Mouse (Mus musculus): ENCODE data around the gene Rps6kb2. TPM values are rescaled to one million over a fixed set of nuclear protein-coding genes. Genes with fewer than 3 reads are reported as not detected.
A peak's percentile ranks its signal among the peaks of the same experiment; 100 is the strongest.

Rps6kb2 gene
- polyA plus RNA-seq, 1 experiment from 2014 or later: 52.6 TPM

DNA sequence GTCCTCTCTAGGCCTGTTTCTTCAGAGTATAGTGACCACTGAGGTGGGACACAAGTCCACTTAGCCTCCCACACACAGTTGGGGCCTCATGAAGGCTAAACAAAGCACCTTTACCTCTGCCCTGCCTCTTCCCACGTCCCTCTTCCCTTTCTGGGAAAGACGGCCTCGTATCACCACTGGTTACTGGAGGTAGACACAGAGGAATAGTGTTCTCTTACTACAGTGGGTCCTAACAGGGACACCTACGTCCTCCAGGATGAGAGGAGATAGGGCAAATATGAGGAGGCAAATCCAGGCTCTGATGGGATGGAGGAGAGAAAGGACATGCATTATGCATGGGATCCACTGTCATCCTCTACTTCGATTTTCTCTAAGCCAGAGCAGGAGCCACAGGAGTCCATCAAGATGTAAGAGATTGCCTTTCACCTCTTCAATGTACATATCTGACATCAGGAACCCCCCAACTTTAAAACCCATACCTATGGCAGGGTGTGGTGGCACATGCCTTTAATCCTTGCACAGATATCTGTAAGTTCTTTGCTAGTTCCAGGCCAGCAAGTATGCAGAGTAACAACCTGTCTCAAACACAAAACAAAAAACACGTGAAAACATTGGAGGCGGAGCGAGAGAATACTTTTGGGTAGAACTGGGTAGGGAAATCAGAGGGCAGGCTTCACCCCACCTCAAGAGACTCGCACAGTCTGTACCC lies 15.2 kb downstream of the Rps6kb2 start:
- ATAC-seq (ENCODE audit: insufficient read depth, low FRiP score, low TSS enrichment) (no peak), DNase-seq (ENCODE audit: low spot score) (no peak)
- 39% methylated on average over 9 of the region's 9 CpGs for WGBS
- no peaks in the 10 kb centered on the region for H3K9me3 ChIP-seq (ENCODE audit: control insufficient read depth, low read length)
- no peaks in the 10 kb centered on the region for H3K27me3 ChIP-seq (ENCODE audit: control insufficient read depth, insufficient read depth, low read length)
- H3K36me3 ChIP-seq (ENCODE audit: control insufficient read depth, insufficient read depth, low read length): peaks cover 3% of the 10 kb centered on the region; the same call in 1 of the 2 replicates
- H3K4me1 ChIP-seq (ENCODE audit: control insufficient read depth, insufficient read depth, low read length): peaks cover 8% of the 10 kb centered on the region
- 0 out of 2 replicates have a peak overlapping the region, but pooled peaks have one; percentile 2 for H3K9ac ChIP-seq (ENCODE audit: low read length)
- H3K4me3 ChIP-seq (ENCODE audit: low read depth, low read length): peak overlapping the region; percentile 80
- no peak overlapping the region for H3K27ac ChIP-seq (ENCODE audit: low read depth, low read length)
- peak overlapping the region; percentile 64 for H3K4me2 ChIP-seq (ENCODE audit: low read depth)

DNA sequence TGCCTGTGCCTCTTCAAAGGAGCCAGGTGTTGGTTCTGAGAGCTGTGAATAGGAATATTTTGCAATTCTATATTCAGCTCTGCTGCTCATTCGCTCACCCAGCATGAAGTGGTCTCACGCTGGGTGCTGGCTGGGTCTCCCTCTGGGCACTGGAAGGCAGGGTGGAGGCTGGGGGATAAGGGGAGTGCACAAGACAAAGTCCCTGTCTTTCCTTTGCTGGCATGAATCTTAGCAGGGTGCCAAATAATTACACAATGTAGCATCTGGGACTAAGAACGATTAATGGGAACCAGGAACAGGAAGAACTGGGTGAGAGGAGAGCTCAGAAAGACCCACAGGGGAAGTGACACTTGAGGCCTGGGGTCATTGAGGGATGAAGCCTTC lies 16.1 kb downstream of the Rps6kb2 start:
- Histone ChIP-seq H3K9ac (ENCODE audit: low read length) (no peak overlapping the region), H3K4me3 (ENCODE audit: low read depth, low read length) (no peak overlapping the region), H3K27ac (ENCODE audit: low read depth, low read length) (no peak overlapping the region), H3K27me3 (ENCODE audit: control insufficient read depth, insufficient read depth, low read length) (no peaks in the 10 kb centered on the region), H3K9me3 (ENCODE audit: control insufficient read depth, low read length) (no peaks in the 10 kb centered on the region), H3K4me1 (ENCODE audit: control insufficient read depth, insufficient read depth, low read length) (peaks cover 8% of the 10 kb centered on the region), H3K4me2 (ENCODE audit: low read depth) (no peak overlapping the region), H3K36me3 (ENCODE audit: control insufficient read depth, insufficient read depth, low read length) (peaks cover 3% of the 10 kb centered on the region; the same call in 1 of the 2 replicates)
- no peak for DNase-seq (ENCODE audit: low spot score)
- WGBS: 61% methylated on average over 3 of the region's 3 CpGs
- no peak for ATAC-seq (ENCODE audit: insufficient read depth, low FRiP score, low TSS enrichment)

DNA sequence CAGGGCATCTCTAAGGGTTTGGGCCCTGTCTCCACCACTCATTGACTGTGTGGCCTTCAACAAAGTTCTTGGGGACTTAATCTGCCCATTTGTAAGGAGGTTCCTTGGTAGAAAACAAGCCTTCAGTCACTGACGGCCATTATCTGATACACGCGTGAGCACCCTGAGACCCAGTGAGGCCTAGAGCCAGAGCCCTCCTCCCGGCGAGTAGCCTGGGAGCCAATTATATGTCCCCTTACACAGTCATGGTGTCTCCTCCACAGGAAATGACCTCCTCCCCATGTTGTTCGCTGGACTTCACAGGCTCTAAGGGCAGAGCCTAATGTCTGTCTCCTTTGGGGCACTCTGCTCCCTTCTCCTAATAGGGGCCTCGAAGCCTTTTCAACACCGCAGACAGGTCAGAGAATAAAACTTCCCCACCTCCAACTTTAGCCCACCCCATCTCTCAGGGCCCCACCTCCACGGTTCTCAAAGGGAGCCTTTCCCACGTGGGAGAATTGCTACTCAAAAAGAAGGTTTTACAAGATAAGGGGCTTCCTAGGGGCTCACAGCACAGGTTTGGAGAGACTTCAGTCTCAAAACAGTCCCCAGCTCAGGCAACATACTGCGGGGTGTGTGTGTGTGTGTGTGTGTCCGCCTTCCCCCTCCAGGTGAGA lies 16.7 kb downstream of the Rps6kb2 start:
- Histone ChIP-seq H3K4me3 (ENCODE audit: low read depth, low read length) (no peak overlapping the region), H3K4me2 (ENCODE audit: low read depth) (no peak overlapping the region), H3K4me1 (ENCODE audit: control insufficient read depth, insufficient read depth, low read length) (peaks cover 8% of the 10 kb centered on the region), H3K27ac (ENCODE audit: low read depth, low read length) (no peak overlapping the region), H3K9me3 (ENCODE audit: control insufficient read depth, low read length) (no peaks in the 10 kb centered on the region), H3K27me3 (ENCODE audit: control insufficient read depth, insufficient read depth, low read length) (no peaks in the 10 kb centered on the region), H3K9ac (ENCODE audit: low read length) (no peak overlapping the region), H3K36me3 (ENCODE audit: control insufficient read depth, insufficient read depth, low read length) (peaks cover 3% of the 10 kb centered on the region; the same call in 1 of the 2 replicates)
- 64% methylated on average over 12 of the region's 12 CpGs for WGBS
- no peak for DNase-seq (ENCODE audit: low spot score)
- ATAC-seq (ENCODE audit: insufficient read depth, low FRiP score, low TSS enrichment): no peak

DNA sequence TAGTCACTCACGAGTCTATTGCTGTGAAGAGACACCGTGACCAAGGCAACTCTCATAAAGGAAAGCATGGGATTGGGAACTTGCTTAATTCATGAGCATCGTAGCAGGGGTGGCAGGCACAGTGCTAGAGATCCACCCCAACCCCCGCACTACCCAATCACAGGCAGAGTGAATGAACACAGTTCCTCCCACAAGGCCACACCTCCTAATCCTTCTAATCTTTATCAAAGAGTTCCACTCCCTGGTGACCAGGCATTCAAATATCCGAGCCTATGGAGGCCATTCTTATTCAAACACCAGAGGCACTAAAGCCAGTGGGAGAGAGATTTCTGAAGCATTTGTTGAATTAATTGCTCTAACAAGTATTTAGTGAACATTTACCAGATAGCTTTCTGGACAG lies 17.2 kb downstream of the Rps6kb2 start:
- H3K4me1 ChIP-seq (ENCODE audit: control insufficient read depth, insufficient read depth, low read length): peaks cover 8% of the 10 kb centered on the region
- H3K9me3 ChIP-seq (ENCODE audit: control insufficient read depth, low read length): no peaks in the 10 kb centered on the region
- no peaks in the 10 kb centered on the region; the same call in 1 of the 2 replicates for H3K36me3 ChIP-seq (ENCODE audit: control insufficient read depth, insufficient read depth, low read length)
- no peak for DNase-seq (ENCODE audit: low spot score)
- no peak overlapping the region for H3K4me3 ChIP-seq (ENCODE audit: low read depth, low read length)
- ATAC-seq (ENCODE audit: insufficient read depth, low FRiP score, low TSS enrichment): no peak
- WGBS: 88% methylated on average over 5 of the region's 5 CpGs
- no peak overlapping the region for H3K27ac ChIP-seq (ENCODE audit: low read depth, low read length)
- H3K27me3 ChIP-seq (ENCODE audit: control insufficient read depth, insufficient read depth, low read length): no peaks in the 10 kb centered on the region
- no peak overlapping the region for H3K4me2 ChIP-seq (ENCODE audit: low read depth)
- H3K9ac ChIP-seq (ENCODE audit: low read length): no peak overlapping the region

DNA sequence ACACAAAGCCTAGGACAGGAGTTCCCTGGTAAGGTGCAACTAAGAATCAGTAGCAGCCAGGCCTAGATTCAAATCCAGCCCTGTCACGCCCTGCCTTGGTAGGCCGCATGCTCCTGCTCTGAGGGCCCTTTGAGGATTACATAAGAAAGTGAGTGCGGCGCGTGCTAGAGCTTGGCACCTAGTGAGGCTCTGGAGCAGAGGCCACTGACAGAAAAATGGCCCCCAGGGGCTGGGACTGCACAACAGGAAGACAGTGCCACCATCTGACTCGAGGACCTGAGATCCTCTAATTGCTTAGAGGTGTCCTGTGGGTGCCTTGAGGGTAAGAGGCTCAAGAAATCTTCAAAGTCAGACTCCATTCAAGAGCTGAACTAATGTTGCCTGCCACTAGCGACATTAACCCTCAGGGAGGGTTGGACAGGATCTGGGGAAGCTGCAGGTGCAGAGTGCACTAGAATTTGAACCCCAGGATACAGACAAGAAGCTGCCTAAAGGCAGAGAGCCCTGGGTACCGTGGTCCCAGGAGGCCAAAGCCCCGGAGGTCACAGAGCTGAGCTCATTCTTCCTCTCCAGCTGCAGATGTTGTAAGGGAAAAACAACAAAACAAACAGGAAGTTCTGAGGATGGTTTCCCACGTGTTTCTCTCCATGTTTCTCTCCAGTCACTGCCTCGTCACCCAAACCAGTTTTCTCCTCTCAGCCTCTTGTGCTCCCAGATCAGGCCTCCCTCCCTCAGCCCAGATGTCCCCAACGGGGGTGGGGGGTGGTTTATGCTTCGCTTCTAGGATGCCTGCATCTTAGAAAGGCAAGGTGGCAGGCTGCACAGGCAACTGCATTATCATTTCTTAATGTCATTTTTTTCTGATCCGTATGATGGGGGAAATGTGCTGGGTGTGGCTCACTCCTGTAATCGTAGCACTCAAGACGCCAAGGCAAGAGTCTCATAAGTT lies 18.3 kb downstream of the Rps6kb2 start:
- no peak for DNase-seq (ENCODE audit: low spot score)
- no peak overlapping the region for H3K27ac ChIP-seq (ENCODE audit: low read depth, low read length)
- 84% methylated on average over 16 of the region's 16 CpGs for WGBS

DNA sequence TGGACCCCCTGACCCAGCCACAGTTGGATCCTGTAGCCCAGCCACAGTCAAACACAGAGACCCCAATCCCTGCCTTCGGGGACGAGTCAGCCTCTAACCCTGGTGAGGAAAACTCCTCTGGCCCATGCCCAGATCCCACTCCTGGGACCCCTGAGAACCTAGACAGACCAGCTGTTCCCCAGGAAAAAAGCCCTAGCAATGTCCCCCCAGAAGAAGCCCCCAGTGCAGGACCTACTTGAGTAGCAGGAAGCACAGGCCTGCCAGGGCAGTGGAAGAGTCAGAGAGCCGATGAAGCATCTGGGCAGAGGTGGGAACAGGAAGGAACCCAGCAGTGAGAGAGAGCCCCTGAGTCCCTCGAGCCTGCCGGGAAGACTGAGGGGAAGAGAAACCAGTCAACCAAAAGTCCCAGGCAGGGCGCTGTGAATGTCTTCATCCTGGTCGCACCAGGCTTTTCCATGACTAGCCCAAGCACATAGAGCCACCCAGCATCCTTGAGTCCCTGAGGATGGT lies 19.3 kb downstream of the Rps6kb2 start, which contains the start of gene Cabp4:
Gene Cabp4, minus strand, starts transcription at position 275 of the 510 bp plus-strand sequence.
- Histone ChIP-seq H3K27ac (ENCODE audit: low read depth, low read length) (no peak within 1 kb of the TSS), H3K4me3 (ENCODE audit: low read depth, low read length) (no peak within 1 kb of the TSS), H3K27me3 (ENCODE audit: control insufficient read depth, insufficient read depth, low read length) (no peaks in the 10 kb centered on the region), H3K9me3 (ENCODE audit: control insufficient read depth, low read length) (no peaks in the 10 kb centered on the region), H3K9ac (ENCODE audit: low read length) (no peak within 1 kb of the TSS), H3K36me3 (ENCODE audit: control insufficient read depth, insufficient read depth, low read length) (no peaks in the 10 kb centered on the region), H3K4me1 (ENCODE audit: control insufficient read depth, insufficient read depth, low read length) (no peaks in the 10 kb centered on the region), H3K4me2 (ENCODE audit: low read depth) (no peak within 1 kb of the TSS)
- ATAC-seq (ENCODE audit: insufficient read depth, low FRiP score, low TSS enrichment) (no peak), DNase-seq (ENCODE audit: low spot score) (no peak)
- WGBS: 85% methylated on average over 7 of the region's 7 CpGs

More for the DNA sequence above, 18.3 kb downstream of the Rps6kb2 start:
- H3K4me2 ChIP-seq (ENCODE audit: low read depth): no peak overlapping the region
- H3K9ac ChIP-seq (ENCODE audit: low read length): no peak overlapping the region
- no peak overlapping the region for H3K4me3 ChIP-seq (ENCODE audit: low read depth, low read length)
- no peaks in the 10 kb centered on the region for H3K27me3 ChIP-seq (ENCODE audit: control insufficient read depth, insufficient read depth, low read length)
- no peak for ATAC-seq (ENCODE audit: insufficient read depth, low FRiP score, low TSS enrichment)
- peaks cover 8% of the 10 kb centered on the region for H3K4me1 ChIP-seq (ENCODE audit: control insufficient read depth, insufficient read depth, low read length)
- no peaks in the 10 kb centered on the region for H3K36me3 ChIP-seq (ENCODE audit: control insufficient read depth, insufficient read depth, low read length)
- H3K9me3 ChIP-seq (ENCODE audit: control insufficient read depth, low read length): no peaks in the 10 kb centered on the region

DNA sequence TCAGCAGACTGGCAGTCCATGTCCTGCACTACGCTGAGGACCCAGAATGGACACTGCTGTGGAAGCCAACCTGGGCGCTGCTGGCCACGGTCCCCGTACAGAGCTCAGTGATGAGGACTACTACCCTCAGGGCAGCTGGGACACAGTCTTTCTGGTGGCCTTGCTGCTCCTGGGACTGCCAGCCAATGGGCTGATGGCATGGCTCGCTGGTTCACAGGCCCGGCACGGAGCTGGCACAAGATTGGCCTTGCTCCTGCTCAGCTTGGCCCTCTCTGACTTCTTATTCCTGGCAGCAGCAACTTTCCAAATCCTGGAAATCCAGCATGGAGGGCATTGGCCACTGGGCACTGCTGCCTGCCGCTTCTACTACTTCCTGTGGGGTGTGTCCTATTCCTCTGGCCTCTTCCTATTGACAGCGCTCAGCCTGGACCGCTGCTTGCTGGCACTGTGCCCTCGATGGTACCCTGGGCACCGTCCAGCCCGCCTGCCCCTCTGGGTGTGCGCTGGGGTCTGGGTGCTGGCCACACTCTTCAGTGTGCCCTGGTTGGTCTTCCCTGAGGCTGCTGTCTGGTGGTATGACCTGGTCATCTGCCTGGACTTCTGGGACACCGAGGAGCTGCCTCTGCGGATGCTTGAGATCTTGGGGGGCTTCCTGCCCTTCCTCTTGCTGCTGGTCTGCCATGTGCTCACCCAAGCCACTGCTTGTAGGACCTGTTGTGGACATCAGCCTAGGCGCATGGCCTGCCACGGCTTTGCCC lies 20.6 kb downstream of the Rps6kb2 start:
- ATAC-seq (ENCODE audit: insufficient read depth, low FRiP score, low TSS enrichment) (no peak), DNase-seq (ENCODE audit: low spot score) (no peak)
- Histone ChIP-seq H3K4me2 (ENCODE audit: low read depth) (no peak overlapping the region), H3K27ac (ENCODE audit: low read depth, low read length) (no peak overlapping the region), H3K9ac (ENCODE audit: low read length) (no peak overlapping the region), H3K4me1 (ENCODE audit: control insufficient read depth, insufficient read depth, low read length) (no peaks in the 10 kb centered on the region), H3K27me3 (ENCODE audit: control insufficient read depth, insufficient read depth, low read length) (no peaks in the 10 kb centered on the region), H3K36me3 (ENCODE audit: control insufficient read depth, insufficient read depth, low read length) (no peaks in the 10 kb centered on the region), H3K4me3 (ENCODE audit: low read depth, low read length) (no peak overlapping the region), H3K9me3 (ENCODE audit: control insufficient read depth, low read length) (no peaks in the 10 kb centered on the region)
- 93% methylated on average over 18 of the region's 18 CpGs for WGBS

DNA sequence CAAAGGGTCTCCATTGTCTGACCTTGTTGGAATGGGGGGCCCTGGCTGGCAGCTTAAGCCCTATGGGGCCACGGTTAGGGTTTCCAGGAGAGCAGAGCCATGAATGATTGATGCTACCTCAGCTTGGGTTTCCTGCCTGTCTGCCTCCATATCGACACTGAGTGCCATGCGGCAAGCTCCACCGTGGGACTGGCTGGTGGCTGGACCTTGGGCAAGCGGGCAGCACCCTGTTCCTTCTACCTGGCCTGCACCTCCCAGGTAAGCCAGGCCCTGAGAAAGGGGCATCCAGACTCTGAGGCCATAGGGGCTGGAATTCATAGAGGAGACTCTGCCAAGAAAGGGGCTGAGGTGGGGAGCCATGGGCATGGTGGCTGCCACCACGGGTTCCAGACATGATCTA lies 23.0 kb downstream of the Rps6kb2 start:
- DNase-seq (ENCODE audit: low spot score) (no peak), ATAC-seq (ENCODE audit: insufficient read depth, low FRiP score, low TSS enrichment) (no peak)
- Histone ChIP-seq H3K27ac (ENCODE audit: low read depth, low read length) (no peak overlapping the region), H3K4me1 (ENCODE audit: control insufficient read depth, insufficient read depth, low read length) (no peaks in the 10 kb centered on the region), H3K4me3 (ENCODE audit: low read depth, low read length) (no peak overlapping the region), H3K4me2 (ENCODE audit: low read depth) (no peak overlapping the region), H3K36me3 (ENCODE audit: control insufficient read depth, insufficient read depth, low read length) (no peaks in the 10 kb centered on the region), H3K9me3 (ENCODE audit: control insufficient read depth, low read length) (no peaks in the 10 kb centered on the region), H3K27me3 (ENCODE audit: control insufficient read depth, insufficient read depth, low read length) (no peaks in the 10 kb centered on the region), H3K9ac (ENCODE audit: low read length) (no peak overlapping the region)
- whole genome bisulfite sequencing: 80% methylated on average over 6 of the region's 6 CpGs

All from neural tube, embryonic 11.5 days (tissue).